Mouse (Mus musculus): ENCODE measurements around the gene Dapk3.
A peak's percentile ranks its signal among the peaks of the same experiment; 100 is the strongest.

DNA sequence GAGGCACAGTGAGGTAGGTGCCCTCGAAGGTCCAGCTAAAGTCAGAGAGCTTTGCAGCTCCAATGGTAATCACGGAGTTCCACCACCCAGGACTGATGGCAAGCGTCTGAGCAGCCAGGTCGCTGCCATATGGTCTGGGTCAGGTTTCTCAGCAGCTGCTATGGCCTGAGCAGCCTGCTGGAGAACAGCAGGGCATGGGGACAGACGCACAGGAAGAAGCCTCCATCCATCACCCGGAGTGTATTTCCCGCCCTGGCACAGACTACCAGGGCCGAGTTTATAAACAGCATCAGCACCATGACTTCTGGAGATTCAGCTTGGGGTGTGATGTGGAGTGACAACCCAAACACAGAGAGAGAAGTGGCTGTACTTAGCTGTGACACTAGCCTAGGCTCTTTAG is 17.7 kb upstream of the Dapk3 start:
- TF ChIP-seq CTCF (IDR thresholded peaks at IDR 0.05): no peak
- peak; percentile 14; the same call in 1 of the 2 replicates for TF ChIP-seq EP300 (IDR thresholded peaks at IDR 0.05)

All from lung, postnatal 0 days (tissue).